Mouse (Mus musculus): Measurements from ENCODE around the gene Jkamp. TPM values are rescaled to one million over a fixed set of nuclear protein-coding genes. Genes with fewer than 3 reads are reported as not detected.
"Not testable (repeated sequence)": the region's sequence is repeated elsewhere in the genome, so short reads cannot be mapped to it uniquely, and the experiment has no call there.

Gene Jkamp
- 54.9 and 56.8 TPM in 2 replicates for polyA plus RNA-seq (2014; fragmentation: Nextera tagmentation; extraction: Ambion mirVana)

GRCm38 (mm10) chr12:72085329-72086165 lies at the start of gene Jkamp, which contains the start of gene L3hypdh:
TSS of gene Jkamp (plus strand) at chr12:72085589.
TSS of gene L3hypdh (minus strand) at chr12:72085439.
- TF ChIP-seq CTCF (IDR thresholded peaks at IDR 0.05; ENCODE audit: low read depth): peak; percentile 42
- H3K27me3 ChIP-seq (ENCODE audit: insufficient read depth, low read length): no peaks in the 10 kb centered on the region
- peak within 1 kb of the TSS; percentile 64 for H3K4me3 ChIP-seq (ENCODE audit: low read depth, low read length)
- H3K27ac ChIP-seq (ENCODE audit: low read depth): peak within 1 kb of the TSS; percentile 95
- peak; percentile 100 for DNase-seq
- H3K9me3 ChIP-seq (ENCODE audit: low read depth, low read length): no peaks in the 10 kb centered on the region
- peak within 1 kb of the TSS; percentile 77 for H3K9ac ChIP-seq
- peak within 1 kb of the TSS; percentile 89 for H3K4me2 ChIP-seq
- peaks cover 5% of the 10 kb centered on the region for H3K4me1 ChIP-seq (ENCODE audit: insufficient read depth)
- ATAC-seq (ENCODE audit: insufficient read depth): peak; percentile 97
- under 1% methylated on average over 59 of the region's 60 CpGs for WGBS
- H3K36me3 ChIP-seq (ENCODE audit: insufficient read depth): peaks cover 5% of the 10 kb centered on the region; the same call in 1 of the 2 replicates

GRCm38 (mm10) chr12:72036097-72036661 lies 49.2 kb upstream of the Jkamp start:
- no peaks in the 10 kb centered on the region for H3K36me3 ChIP-seq (ENCODE audit: insufficient read depth)
- no peak overlapping the region for H3K4me2 ChIP-seq
- no peak overlapping the region for H3K9ac ChIP-seq
- peak overlapping the region; percentile 55; the same call in 1 of the 2 replicates for H3K27ac ChIP-seq (ENCODE audit: low read depth)
- H3K4me3 ChIP-seq (ENCODE audit: low read depth, low read length): no peak overlapping the region
- TF ChIP-seq CTCF (IDR thresholded peaks at IDR 0.05; ENCODE audit: low read depth): no peak
- no peaks in the 10 kb centered on the region for H3K27me3 ChIP-seq (ENCODE audit: insufficient read depth, low read length)
- peak; percentile 47 for DNase-seq
- ATAC-seq (ENCODE audit: insufficient read depth): peak; percentile 58
- H3K9me3 ChIP-seq (ENCODE audit: low read depth, low read length): 0 out of 2 replicates have a peak, but pooled peaks cover 3% of the 10 kb centered on the region
- no peaks in the 10 kb centered on the region for H3K4me1 ChIP-seq (ENCODE audit: insufficient read depth)
- 37% methylated on average over 9 of the region's 9 CpGs for WGBS

- whole genome bisulfite sequencing: 71% methylated on average over 6 of the region's 6 CpGs
- 0 out of 2 replicates have a peak, but pooled peaks cover 3% of the 10 kb centered on the region for H3K9me3 ChIP-seq (ENCODE audit: low read depth, low read length)
- H3K27me3 ChIP-seq (ENCODE audit: insufficient read depth, low read length): no peaks in the 10 kb centered on the region
- DNase-seq (no peak), ATAC-seq (ENCODE audit: insufficient read depth) (no peak)
- H3K27ac ChIP-seq (ENCODE audit: low read depth): 0 out of 2 replicates have a peak overlapping the region, but pooled peaks have one; percentile 18
- H3K4me1 ChIP-seq (ENCODE audit: insufficient read depth): no peaks in the 10 kb centered on the region
- H3K36me3 ChIP-seq (ENCODE audit: insufficient read depth): no peaks in the 10 kb centered on the region
- no peak overlapping the region for H3K4me3 ChIP-seq (ENCODE audit: low read depth, low read length)
- H3K4me2 ChIP-seq: no peak overlapping the region
- no peak overlapping the region for H3K9ac ChIP-seq
- TF ChIP-seq CTCF (IDR thresholded peaks at IDR 0.05; ENCODE audit: low read depth): no peak
Observed at GRCm38 (mm10) chr12:72037049-72037448, 48.3 kb upstream of the Jkamp start.

GRCm38 (mm10) chr12:72038866-72039265 lies 46.5 kb upstream of the Jkamp start:
- H3K27ac ChIP-seq (ENCODE audit: low read depth): no peak overlapping the region
- no peak overlapping the region for H3K4me2 ChIP-seq
- no peaks in the 10 kb centered on the region for H3K4me1 ChIP-seq (ENCODE audit: insufficient read depth)
- H3K9ac ChIP-seq: no peak overlapping the region
- no peaks in the 10 kb centered on the region for H3K27me3 ChIP-seq (ENCODE audit: insufficient read depth, low read length)
- WGBS: 52% methylated on average over 2 of the region's 2 CpGs
- DNase-seq: no peak
- TF ChIP-seq CTCF (IDR thresholded peaks at IDR 0.05; ENCODE audit: low read depth): no peak
- H3K4me3 ChIP-seq (ENCODE audit: low read depth, low read length): no peak overlapping the region
- H3K36me3 ChIP-seq (ENCODE audit: insufficient read depth): no peaks in the 10 kb centered on the region
- no peak for ATAC-seq (ENCODE audit: insufficient read depth)
- 0 out of 2 replicates have a peak, but pooled peaks cover 3% of the 10 kb centered on the region for H3K9me3 ChIP-seq (ENCODE audit: low read depth, low read length)

DNA sequence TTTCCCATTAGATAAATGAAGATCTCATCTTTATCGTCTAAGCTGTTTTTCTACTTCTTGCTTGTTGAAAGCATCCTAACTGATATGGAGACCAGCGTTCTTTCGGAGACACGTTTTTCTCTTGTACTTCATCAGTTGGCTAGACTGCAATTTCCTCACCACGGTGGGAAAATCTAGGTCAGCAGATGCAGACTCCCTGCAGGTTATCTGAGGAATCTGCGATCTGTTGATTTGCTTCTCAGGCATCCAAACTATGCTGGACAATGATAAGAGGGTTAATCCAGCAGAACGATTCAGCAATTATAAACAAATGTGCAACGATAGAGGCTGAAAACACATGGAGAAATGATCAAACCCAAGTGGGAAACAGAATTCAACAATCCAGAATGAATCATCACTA lies 45.9 kb upstream of the Jkamp start:
- no peak overlapping the region for H3K4me3 ChIP-seq (ENCODE audit: low read depth, low read length)
- no peaks in the 10 kb centered on the region for H3K36me3 ChIP-seq (ENCODE audit: insufficient read depth)
- H3K27me3 ChIP-seq (ENCODE audit: insufficient read depth, low read length): no peaks in the 10 kb centered on the region
- H3K27ac ChIP-seq (ENCODE audit: low read depth): no peak overlapping the region
- no peak for TF ChIP-seq CTCF (IDR thresholded peaks at IDR 0.05; ENCODE audit: low read depth)
- DNase-seq (no peak), ATAC-seq (ENCODE audit: insufficient read depth) (no peak)
- H3K4me2 ChIP-seq: no peak overlapping the region
- no peaks in the 10 kb centered on the region for H3K4me1 ChIP-seq (ENCODE audit: insufficient read depth)
- WGBS: 32% methylated on average over 8 of the region's 8 CpGs
- H3K9ac ChIP-seq: no peak overlapping the region
- 0 out of 2 replicates have a peak, but pooled peaks cover 3% of the 10 kb centered on the region for H3K9me3 ChIP-seq (ENCODE audit: low read depth, low read length)

DNA sequence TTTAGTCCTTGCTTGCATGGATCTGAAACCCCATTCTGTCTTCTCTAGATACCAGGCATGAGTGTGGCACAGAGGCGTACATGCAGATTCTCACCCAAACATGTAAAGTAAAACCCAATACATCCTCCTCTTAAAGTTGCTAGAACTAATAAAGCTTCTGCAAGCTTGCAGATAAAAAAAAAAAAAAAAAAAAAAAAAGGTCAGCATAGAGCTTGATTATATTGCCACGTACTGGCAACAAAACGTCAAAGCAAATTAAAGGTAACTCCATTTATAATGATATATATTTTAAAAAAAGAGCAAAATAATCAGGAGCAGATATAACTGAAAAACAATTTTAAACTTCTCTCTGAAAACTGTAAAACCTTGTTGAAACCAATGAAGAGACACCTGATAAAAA lies 44.2 kb upstream of the Jkamp start:
- no peak overlapping the region for H3K4me2 ChIP-seq
- no peaks in the 10 kb centered on the region for H3K4me1 ChIP-seq (ENCODE audit: insufficient read depth)
- H3K27me3 ChIP-seq (ENCODE audit: insufficient read depth, low read length): no peaks in the 10 kb centered on the region
- no peak overlapping the region for H3K27ac ChIP-seq (ENCODE audit: low read depth)
- 0 out of 2 replicates have a peak, but pooled peaks cover 3% of the 10 kb centered on the region for H3K9me3 ChIP-seq (ENCODE audit: low read depth, low read length)
- no peak for TF ChIP-seq CTCF (IDR thresholded peaks at IDR 0.05; ENCODE audit: low read depth)
- DNase-seq: no peak
- ATAC-seq (ENCODE audit: insufficient read depth): no peak
- 90% methylated on average over 3 of the region's 3 CpGs for WGBS
- no peak overlapping the region for H3K9ac ChIP-seq
- H3K36me3 ChIP-seq (ENCODE audit: insufficient read depth): no peaks in the 10 kb centered on the region
- H3K4me3 ChIP-seq (ENCODE audit: low read depth, low read length): no peak overlapping the region

- Histone ChIP-seq H3K9ac (no peak overlapping the region), H3K4me2 (no peak overlapping the region)
- peak; percentile 67 for DNase-seq
Observed at GRCm38 (mm10) chr12:72047513-72047912, 37.9 kb upstream of the Jkamp start.

DNA sequence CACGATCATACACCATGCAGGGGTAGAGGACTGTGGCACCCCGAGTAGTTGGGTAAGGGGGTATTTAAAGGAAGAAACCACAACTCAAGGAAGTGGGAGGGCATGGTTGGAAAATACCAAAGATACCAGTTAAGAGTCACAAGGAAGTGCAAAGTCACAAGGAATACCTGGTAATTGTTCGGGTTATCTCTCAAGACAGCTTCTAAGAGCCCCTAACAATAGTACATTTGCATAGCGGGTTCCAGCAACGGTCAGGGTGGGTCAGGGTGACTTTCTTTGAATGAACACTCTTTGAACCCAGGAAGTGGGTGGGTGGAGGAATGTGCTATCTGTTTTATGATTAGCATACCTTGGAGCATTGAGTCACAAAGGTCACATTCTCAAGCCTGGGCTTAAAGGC lies 35.2 kb upstream of the Jkamp start:
- ATAC-seq (ENCODE audit: insufficient read depth); H3K4me1 ChIP-seq (ENCODE audit: insufficient read depth): not testable (repeated sequence)

More at GRCm38 (mm10) chr12:72047513-72047912, 37.9 kb upstream of the Jkamp start:
- no peak overlapping the region for H3K4me3 ChIP-seq (ENCODE audit: low read depth, low read length)
- no peak overlapping the region for H3K27ac ChIP-seq (ENCODE audit: low read depth)
- 3% methylated on average over 2 of the region's 2 CpGs for WGBS
- H3K27me3 ChIP-seq (ENCODE audit: insufficient read depth, low read length): no peaks in the 10 kb centered on the region
- no peak for ATAC-seq (ENCODE audit: insufficient read depth)
- no peaks in the 10 kb centered on the region for H3K4me1 ChIP-seq (ENCODE audit: insufficient read depth)
- peaks cover 5% of the 10 kb centered on the region; the same call in 1 of the 2 replicates for H3K9me3 ChIP-seq (ENCODE audit: low read depth, low read length)
- TF ChIP-seq CTCF (IDR thresholded peaks at IDR 0.05; ENCODE audit: low read depth): peak; percentile 71
- no peaks in the 10 kb centered on the region for H3K36me3 ChIP-seq (ENCODE audit: insufficient read depth)

More for the DNA sequence above, 35.2 kb upstream of the Jkamp start:
- not testable (repeated sequence) for DNase-seq; H3K9ac ChIP-seq; H3K27me3 ChIP-seq (ENCODE audit: insufficient read depth, low read length); H3K36me3 ChIP-seq (ENCODE audit: insufficient read depth); H3K27ac ChIP-seq (ENCODE audit: low read depth); H3K4me2 ChIP-seq; H3K4me3 ChIP-seq (ENCODE audit: low read depth, low read length); H3K9me3 ChIP-seq (ENCODE audit: low read depth, low read length)
- 86% methylated on average over 5 of the region's 5 CpGs for WGBS

Measured in lung, embryonic 14.5 days (tissue).